Mouse (Mus musculus) forebrain, embryonic 12.5 days (tissue): ENCODE measurements around the gene Pigt. TPM values are rescaled to one million over a fixed set of nuclear protein-coding genes. Genes with fewer than 3 reads are reported as not detected.

ENCODE experiments used
- ATAC-seq: fragments of 200-750 bp; cut with Nextera tagmentation; 2 replicates; pipeline ENCODE4 v1.8.0; 2017; ENCODE audit warnings: moderate TSS enrichment; ENCODE audit not compliant: low FRiP score
- H3K27ac ChIP-seq: fragments of 300-500 bp; sonication (generic); 2 replicates; pipeline ENCODE4 v1.5.1; 2016; ENCODE audit warnings: mild to moderate bottlenecking
- H3K27me3 ChIP-seq: fragments of 300-500 bp; sonication (generic); 2 replicates; pipeline ENCODE4 v1.6.1; 2016; ENCODE audit warnings: mild to moderate bottlenecking
- H3K36me3 ChIP-seq: fragments of 300-500 bp; sonication (generic); replicated peaks from 2 replicates; pipeline ENCODE4 v1.6.1; 2016; ENCODE audit warnings: mild to moderate bottlenecking
- H3K4me1 ChIP-seq: fragments of 300-500 bp; sonication (generic); 2 replicates; pipeline ENCODE4 v1.6.1; 2016
- H3K4me2 ChIP-seq: fragments of 300-500 bp; sonication (generic); 2 replicates; pipeline ENCODE4 v1.6.1; 2016; ENCODE audit warnings: mild to moderate bottlenecking, moderate library complexity
- H3K4me3 ChIP-seq: fragments of 300-500 bp; sonication (generic); replicated peaks from 2 replicates; pipeline ENCODE4 v1.5.1; 2016; ENCODE audit warnings: mild to moderate bottlenecking
- H3K9ac ChIP-seq: fragments of 300-500 bp; sonication (generic); 2 replicates; pipeline ENCODE4 v1.6.1; 2016; ENCODE audit warnings: mild to moderate bottlenecking
- H3K9me3 ChIP-seq: fragments of 300-500 bp; sonication (generic); 2 replicates; pipeline ENCODE4 v1.6.1; 2016
- WGBS: fragments of 180-500 bp; shearing (Covaris S2); methylation state at CpG from one replicate; pipeline ENCODE4 v1.1.7; 2016; 5-methylcytosine and 5-hydroxymethylcytosine counted together
- polyA plus RNA-seq: library from polyadenylated mRNA; unstranded; fragments of >200 nt; fragmentation: Nextera tagmentation; extraction: Ambion mirVana; gene quantifications from 2 replicates; pipeline ENCODE4 v1.2.1, GENCODE M21; 2016

Gene Pigt
- polyA plus RNA-seq, 1 experiment from 2014 or later: 45.2 TPM

DNA sequence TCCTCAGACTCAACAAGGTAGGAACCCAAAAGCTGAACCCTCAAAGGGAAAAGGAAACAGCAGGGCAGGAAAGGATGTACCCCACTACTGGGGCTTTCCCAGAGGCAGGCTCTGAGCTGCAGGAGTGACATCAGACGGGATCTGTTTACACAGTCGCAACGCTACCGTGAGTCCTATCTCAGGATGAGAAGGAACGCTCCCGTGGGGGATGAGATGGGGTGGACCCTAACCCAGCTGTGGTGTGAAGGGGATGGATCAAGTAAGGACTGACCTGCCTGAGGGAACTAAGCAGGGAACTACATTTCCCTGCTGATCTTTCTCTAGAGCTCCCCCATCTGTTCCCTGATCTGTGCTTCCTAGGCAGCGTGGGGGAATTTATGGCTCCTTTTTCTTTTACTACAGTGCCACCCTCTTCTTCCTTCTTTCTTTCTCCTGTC, 40.4 kb upstream of the Pigt start, which contains the start of gene Sys1:
TSS of gene Sys1 (plus strand) at position 101 of the 437 bp plus-strand sequence.
- Histone ChIP-seq H3K27ac (no peak within 1 kb of the TSS), H3K4me2 (peak within 1 kb of the TSS; percentile 28; the same call in 1 of the 2 replicates), H3K4me3 (no peak within 1 kb of the TSS), H3K36me3 (no peaks in the 10 kb centered on the region), H3K4me1 (peaks cover 14% of the 10 kb centered on the region), H3K9ac (no peak within 1 kb of the TSS), H3K27me3 (no peaks in the 10 kb centered on the region), H3K9me3 (no peaks in the 10 kb centered on the region)
- no peak for ATAC-seq
- WGBS: 2% methylated on average over 7 of the region's 7 CpGs

DNA sequence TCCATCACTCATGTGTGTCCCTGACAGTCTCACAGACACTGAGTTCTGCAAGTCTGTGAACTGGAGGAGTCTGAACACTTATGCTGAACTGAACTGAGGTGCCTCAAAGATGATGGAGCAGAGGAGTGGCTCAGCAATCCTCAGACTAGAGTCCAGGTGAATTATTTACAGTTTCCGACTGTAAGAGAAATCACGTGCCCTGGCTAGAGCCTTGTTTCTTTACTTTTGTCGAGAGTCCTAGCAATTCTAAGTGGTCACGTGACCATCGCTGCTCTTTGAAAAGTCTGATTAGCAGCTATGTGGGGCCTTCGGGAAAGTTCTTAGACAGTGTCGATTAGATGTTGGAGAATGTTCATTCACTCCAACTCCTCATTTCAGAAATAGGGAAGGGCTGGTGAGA, 39.4 kb upstream of the Pigt start:
- H3K27ac ChIP-seq: no peak overlapping the region
- no peaks in the 10 kb centered on the region; the same call in 1 of the 2 replicates for H3K36me3 ChIP-seq
- no peaks in the 10 kb centered on the region for H3K9me3 ChIP-seq
- WGBS: 61% methylated on average over 7 of the region's 7 CpGs
- ATAC-seq: no peak
- H3K4me2 ChIP-seq: no peak overlapping the region
- H3K27me3 ChIP-seq: no peaks in the 10 kb centered on the region
- H3K4me3 ChIP-seq: no peak overlapping the region
- peaks cover 25% of the 10 kb centered on the region for H3K4me1 ChIP-seq
- H3K9ac ChIP-seq: no peak overlapping the region

DNA sequence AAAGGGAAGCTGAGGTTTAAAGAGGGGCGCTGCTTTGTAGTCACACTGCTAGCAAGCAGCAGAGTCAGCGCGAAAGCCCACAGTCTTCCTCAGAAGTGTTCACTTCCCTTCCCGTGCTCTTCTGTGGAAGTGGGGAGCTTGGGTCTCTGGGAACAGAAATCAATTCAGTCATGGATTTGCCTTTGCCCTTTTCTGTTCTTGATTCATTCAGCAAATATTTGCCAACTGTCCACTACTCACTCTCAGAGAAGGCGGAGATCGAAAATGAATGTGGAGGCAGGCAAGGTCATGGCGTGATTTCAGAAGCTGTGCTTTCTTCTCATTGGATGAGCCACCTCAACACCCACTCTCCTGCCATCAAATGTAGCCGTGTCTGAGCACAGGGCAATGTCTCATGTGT, 38.8 kb upstream of the Pigt start:
- Histone ChIP-seq H3K9me3 (no peaks in the 10 kb centered on the region), H3K4me3 (no peak overlapping the region), H3K27me3 (no peaks in the 10 kb centered on the region), H3K27ac (no peak overlapping the region), H3K9ac (no peak overlapping the region), H3K4me1 (peaks cover 29% of the 10 kb centered on the region), H3K4me2 (no peak overlapping the region), H3K36me3 (peaks cover 6% of the 10 kb centered on the region)
- 92% methylated on average over 8 of the region's 8 CpGs for WGBS
- ATAC-seq: no peak

DNA sequence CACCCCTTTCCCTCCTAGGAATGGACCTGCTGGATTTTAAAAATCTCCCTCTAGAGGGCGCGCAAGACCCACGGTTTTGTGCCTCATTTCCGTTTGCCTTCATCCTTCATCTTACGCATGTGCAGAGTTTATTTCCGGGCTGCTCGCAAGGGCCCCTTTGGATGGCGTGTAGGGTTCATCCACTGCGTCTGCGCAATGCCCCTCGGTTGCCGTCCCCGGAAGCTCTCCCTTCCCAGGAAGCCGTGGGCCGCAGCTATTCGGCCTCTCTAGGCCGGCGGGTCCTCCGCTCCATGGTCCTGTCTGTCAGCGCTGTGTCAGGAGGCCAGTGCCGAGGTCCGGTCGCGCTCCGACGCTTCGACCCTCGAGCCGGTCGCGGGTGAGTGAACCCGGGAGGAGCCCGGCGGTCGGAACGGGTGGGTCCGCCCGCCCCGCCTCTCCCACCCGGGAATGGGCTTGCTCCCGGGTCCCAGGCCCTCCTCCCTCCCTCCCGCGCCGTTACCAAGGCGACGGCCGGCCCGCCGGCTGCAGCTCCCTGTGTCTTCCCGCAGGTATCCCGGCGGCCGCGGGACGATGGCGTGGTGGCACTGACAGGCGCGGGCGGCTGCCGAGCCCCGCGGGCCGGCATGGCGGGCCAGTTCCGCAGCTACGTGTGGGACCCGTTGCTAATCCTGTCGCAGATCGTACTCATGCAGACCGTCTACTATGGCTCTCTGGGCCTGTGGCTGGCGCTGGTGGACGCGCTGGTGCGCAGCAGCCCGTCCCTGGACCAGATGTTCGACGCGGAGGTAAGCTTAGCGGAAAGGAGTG, 36.4 kb upstream of the Pigt start, which contains the start of gene Gm20458:
TSS of gene Gm20458 (plus strand) at position 223 of the 807 bp plus-strand sequence.
- Histone ChIP-seq H3K4me2 (peak within 1 kb of the TSS; percentile 75), H3K4me1 (peaks cover 29% of the 10 kb centered on the region), H3K9ac (peak within 1 kb of the TSS; percentile 74), H3K27me3 (no peaks in the 10 kb centered on the region), H3K9me3 (no peaks in the 10 kb centered on the region), H3K27ac (peak within 1 kb of the TSS; percentile 94), H3K36me3 (peaks cover 24% of the 10 kb centered on the region), H3K4me3 (peak within 1 kb of the TSS; percentile 88)
- ATAC-seq: peak; percentile 99
- under 1% methylated on average over 74 of the region's 79 CpGs for WGBS

DNA sequence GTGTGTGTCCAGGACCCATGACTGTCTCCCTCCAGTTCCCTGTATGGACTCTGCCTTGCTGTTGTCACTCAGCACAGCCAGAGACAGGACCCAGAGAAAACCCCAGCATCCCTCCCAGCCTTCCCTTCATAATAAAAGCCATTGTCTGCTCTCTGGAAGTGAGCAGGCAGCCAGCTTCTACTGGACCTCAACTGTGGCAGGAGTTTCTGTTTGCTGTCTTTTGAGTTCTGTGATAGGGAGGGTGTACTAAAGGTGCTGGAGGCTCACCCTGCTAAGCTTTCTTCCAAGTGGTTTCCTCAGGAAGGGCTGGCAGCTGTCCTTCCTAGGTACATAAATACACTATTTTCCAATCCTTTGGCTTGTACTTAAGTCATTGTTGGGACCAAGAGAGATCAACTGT, 32.2 kb upstream of the Pigt start:
- H3K4me3 ChIP-seq: no peak overlapping the region
- H3K9ac ChIP-seq: no peak overlapping the region
- H3K27me3 ChIP-seq: no peaks in the 10 kb centered on the region
- ATAC-seq: no peak
- no peak overlapping the region for H3K27ac ChIP-seq
- H3K9me3 ChIP-seq: no peaks in the 10 kb centered on the region
- no peak overlapping the region for H3K4me2 ChIP-seq
- H3K4me1 ChIP-seq: peaks cover 18% of the 10 kb centered on the region
- peaks cover 30% of the 10 kb centered on the region for H3K36me3 ChIP-seq

DNA sequence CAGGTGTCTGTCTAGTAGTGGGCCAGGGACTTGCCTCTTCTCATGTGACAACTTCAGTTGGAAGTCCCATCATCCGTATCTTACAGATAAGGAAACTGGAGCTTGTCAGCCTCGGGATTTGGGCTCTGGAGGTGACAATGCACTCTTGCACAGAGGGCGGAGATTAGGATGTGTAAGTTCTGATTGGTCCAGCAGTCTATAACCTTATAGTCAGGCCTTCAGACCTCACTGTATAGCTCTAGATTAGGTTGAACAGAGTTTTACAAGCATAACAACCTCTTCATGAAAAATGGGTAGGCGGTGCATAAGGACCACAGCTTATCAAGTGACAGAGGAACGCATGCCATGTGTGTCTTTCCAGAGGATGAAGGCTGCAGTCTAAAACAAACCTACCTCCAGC, 30.5 kb upstream of the Pigt start:
- Histone ChIP-seq H3K9ac (no peak overlapping the region), H3K4me1 (peaks cover 16% of the 10 kb centered on the region), H3K36me3 (peaks cover 36% of the 10 kb centered on the region), H3K4me3 (no peak overlapping the region), H3K27ac (no peak overlapping the region), H3K9me3 (no peaks in the 10 kb centered on the region), H3K27me3 (no peaks in the 10 kb centered on the region), H3K4me2 (no peak overlapping the region)
- 84% methylated on average over 5 of the region's 5 CpGs for WGBS
- ATAC-seq: no peak

DNA sequence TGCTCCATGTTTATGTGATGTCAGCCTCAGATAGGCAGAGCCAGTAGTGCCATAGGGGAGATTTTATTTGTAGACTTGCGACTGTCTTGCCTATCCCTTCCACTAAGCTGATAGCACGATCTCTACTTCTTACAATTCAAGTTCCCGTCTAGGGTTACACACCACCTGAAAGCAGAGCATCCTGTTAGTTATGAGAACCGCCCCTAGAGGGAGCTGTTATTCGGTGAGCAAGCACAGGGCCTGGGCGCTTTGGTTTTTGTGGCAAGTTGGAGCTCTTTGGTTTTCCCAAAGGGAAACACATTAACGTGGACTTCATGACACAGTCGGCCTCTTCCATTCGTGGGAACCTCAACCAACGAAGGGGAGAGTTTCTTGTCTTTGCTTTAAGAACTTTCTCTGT, 27.1 kb upstream of the Pigt start:
- H3K4me1 ChIP-seq: no peaks in the 10 kb centered on the region
- ATAC-seq: no peak
- no peaks in the 10 kb centered on the region for H3K27me3 ChIP-seq
- H3K4me3 ChIP-seq: no peak overlapping the region
- H3K9ac ChIP-seq: no peak overlapping the region
- no peak overlapping the region for H3K27ac ChIP-seq
- peaks cover 22% of the 10 kb centered on the region for H3K36me3 ChIP-seq
- no peak overlapping the region for H3K4me2 ChIP-seq
- WGBS: 32% methylated on average over 10 of the region's 10 CpGs
- H3K9me3 ChIP-seq: no peaks in the 10 kb centered on the region

DNA sequence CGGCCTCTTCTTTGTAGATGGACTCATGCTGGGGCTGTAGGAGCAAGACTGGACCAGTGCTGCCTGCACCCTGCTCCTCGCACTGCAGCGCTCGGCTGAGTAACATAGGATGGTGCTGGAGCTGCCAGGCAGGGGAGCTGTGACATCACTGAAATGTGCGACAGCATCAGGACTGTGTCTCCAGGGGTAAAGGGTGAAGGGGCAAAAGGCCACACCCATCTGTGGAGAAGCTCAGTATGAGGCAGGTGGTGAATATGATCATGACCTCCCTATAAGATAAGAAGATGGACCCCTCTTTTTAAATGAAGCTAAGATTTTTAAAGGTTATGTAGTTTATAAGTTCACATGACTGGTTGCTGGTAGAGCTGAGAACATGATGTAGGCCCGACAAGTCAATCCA, 23.7 kb upstream of the Pigt start, which contains the start of gene Trp53tg5:
TSS of gene Trp53tg5 (minus strand) at position 101 of the 400 bp plus-strand sequence.
- Histone ChIP-seq H3K4me1 (no peaks in the 10 kb centered on the region), H3K27me3 (no peaks in the 10 kb centered on the region), H3K9ac (no peak within 1 kb of the TSS), H3K36me3 (peaks cover 22% of the 10 kb centered on the region), H3K9me3 (no peaks in the 10 kb centered on the region), H3K4me3 (no peak within 1 kb of the TSS), H3K27ac (no peak within 1 kb of the TSS), H3K4me2 (no peak within 1 kb of the TSS)
- ATAC-seq: no peak
- 91% methylated on average over 6 of the region's 6 CpGs for WGBS

DNA sequence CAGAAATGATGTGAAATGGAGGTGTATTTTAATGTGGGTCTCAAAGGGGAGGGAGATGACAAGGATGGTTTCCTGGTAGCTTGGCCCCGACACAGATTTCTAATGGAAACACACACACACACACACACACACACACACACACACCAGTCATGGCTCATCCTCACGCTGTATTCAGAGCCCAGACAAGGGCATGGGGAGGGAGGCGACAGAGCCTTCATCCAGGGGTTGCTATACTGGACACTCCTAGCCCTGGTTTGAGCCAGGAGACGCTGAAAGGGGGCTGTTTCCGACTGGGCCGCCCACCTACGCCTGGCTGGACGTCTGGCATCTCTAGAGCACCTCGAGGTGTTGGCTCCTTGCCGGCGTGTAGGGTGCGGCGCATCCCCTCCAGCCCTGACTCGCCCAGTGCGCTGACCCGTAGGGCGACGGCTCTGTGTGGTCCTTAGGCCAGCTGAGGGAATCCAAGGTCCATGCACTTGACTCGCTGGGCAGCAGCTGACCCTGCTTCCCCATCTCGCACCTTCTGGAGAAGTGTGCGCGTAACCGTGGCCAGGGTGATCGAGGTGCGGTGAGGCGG, 11.6 kb upstream of the Pigt start, which contains the start of gene Dbndd2:
TSS of gene Dbndd2 (plus strand) at position 426 of the 577 bp plus-strand sequence.
- peak within 1 kb of the TSS; percentile 100 for H3K4me2 ChIP-seq
- H3K36me3 ChIP-seq: peaks cover 7% of the 10 kb centered on the region
- peaks cover 17% of the 10 kb centered on the region for H3K4me1 ChIP-seq
- H3K27ac ChIP-seq: no peak within 1 kb of the TSS
- peak within 1 kb of the TSS; percentile 72 for H3K4me3 ChIP-seq
- 0% methylated on average over 25 of the region's 26 CpGs for WGBS
- peak within 1 kb of the TSS; percentile 74 for H3K9ac ChIP-seq
- ATAC-seq: peak; percentile 51
- no peaks in the 10 kb centered on the region for H3K9me3 ChIP-seq
- H3K27me3 ChIP-seq: peaks cover 42% of the 10 kb centered on the region

DNA sequence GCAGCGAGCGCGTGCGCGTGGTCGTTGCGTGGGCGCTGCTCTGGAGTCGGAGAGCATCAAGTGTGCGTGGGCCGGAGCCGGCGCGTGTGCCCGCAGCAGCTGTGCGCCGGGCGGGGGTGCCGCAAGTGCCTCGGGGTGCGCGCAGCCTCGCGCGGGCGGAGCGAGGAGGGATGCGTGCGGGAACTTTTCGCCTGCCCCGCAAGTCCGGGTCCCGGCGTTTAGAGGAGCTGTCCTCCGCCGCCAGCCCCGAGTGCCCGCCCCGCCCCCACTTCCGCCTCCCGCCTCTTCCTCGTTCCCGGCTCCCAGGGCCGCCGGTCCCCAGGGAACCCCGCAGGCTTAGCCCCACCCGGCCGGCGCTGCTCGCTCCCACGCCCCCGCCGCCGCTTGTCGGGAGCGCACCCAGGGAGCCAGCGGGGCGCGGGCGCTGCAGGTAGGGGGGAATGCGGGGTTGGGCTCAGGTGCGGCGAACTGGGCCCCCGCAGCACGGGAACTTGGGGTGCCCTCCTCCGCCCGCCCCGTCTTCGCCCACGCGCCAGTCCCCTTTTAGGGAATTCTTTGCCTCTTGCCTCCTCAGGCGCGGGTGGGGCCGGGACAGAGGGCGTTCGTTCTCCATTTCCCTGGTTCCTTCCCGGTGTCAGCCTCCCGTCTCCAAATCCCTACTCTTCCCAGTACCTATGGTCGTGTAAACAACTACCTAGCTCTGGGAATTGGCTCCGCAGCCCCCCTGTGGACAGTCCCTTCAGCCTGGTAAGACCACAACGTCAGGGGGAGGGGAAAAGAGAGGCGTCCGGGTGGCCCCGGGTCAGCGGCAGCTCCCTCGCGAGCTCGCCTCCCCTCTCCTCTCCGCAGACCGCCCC, 10.8 kb upstream of the Pigt start:
- Histone ChIP-seq H3K4me1 (peaks cover 17% of the 10 kb centered on the region), H3K27me3 (peaks cover 42% of the 10 kb centered on the region), H3K4me2 (peak overlapping the region; percentile 100), H3K36me3 (peaks cover 7% of the 10 kb centered on the region), H3K27ac (no peak overlapping the region), H3K9ac (peak overlapping the region; percentile 74), H3K4me3 (peak overlapping the region; percentile 72), H3K9me3 (no peaks in the 10 kb centered on the region)
- peak; percentile 49; the same call in 1 of the 2 replicates for ATAC-seq
- under 1% methylated on average over 58 of the region's 90 CpGs for WGBS

DNA sequence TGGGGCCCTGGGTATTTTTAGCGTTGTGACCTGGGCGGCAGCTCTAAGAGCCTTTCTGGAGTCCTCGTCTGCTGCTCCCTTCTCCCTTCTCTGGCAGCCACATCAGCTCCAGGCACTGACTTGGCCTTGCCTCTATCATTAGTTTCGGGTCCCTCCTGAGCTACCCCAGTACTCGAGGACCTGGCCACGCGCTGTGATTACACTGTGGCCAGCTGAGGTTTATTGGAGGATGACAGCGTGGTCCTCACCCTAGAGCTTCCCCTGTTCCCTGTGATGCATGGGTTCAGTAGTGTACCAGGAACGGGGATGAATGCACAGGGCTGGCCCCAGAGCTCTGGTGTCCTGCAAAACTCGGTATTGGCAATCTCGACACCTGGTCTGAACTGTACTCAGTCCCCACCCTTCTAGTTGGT, 10.2 kb upstream of the Pigt start:
- Histone ChIP-seq H3K36me3 (peaks cover 7% of the 10 kb centered on the region), H3K27me3 (peaks cover 42% of the 10 kb centered on the region), H3K4me2 (peak overlapping the region; percentile 100), H3K27ac (no peak overlapping the region), H3K4me3 (peak overlapping the region; percentile 72), H3K4me1 (peaks cover 17% of the 10 kb centered on the region), H3K9me3 (no peaks in the 10 kb centered on the region), H3K9ac (peak overlapping the region; percentile 74)
- no peak for ATAC-seq
- 12% methylated on average over 11 of the region's 11 CpGs for WGBS

DNA sequence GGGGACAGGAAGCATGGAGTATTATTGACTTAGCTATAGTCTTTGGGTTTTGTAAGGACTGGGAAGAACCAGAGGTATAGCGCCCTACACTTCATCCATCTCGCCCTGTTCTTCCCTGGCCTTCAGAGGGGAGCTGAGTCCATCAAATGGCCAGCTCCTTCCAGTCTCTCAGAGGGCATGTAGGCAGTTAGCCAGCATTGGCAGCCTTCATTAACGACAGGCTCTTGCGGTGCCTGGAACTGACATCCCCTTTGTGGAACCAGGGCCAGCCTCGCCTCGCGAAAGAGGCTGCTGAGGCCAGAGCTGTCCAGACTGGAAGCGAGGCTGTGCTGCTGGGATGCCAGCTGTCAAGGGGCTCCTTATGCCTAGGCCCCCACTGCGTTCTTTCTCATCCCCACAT, 9.5 kb upstream of the Pigt start:
- Histone ChIP-seq H3K36me3 (peaks cover 7% of the 10 kb centered on the region), H3K27ac (no peak overlapping the region), H3K4me3 (no peak overlapping the region), H3K27me3 (peaks cover 42% of the 10 kb centered on the region), H3K4me1 (peaks cover 17% of the 10 kb centered on the region), H3K9ac (no peak overlapping the region), H3K9me3 (no peaks in the 10 kb centered on the region), H3K4me2 (no peak overlapping the region)
- ATAC-seq: no peak
- WGBS: 71% methylated on average over 9 of the region's 9 CpGs
